Mouse (Mus musculus): ENCODE measurements around the gene Cd79b. TPM values are rescaled to one million over a fixed set of nuclear protein-coding genes. Genes with fewer than 3 reads are reported as not detected.

The Cd79b gene
- polyA plus RNA-seq, 1 experiment from 2014 or later, result 3.7 TPM

GRCm38 (mm10) chr11:106265570-106265969 lies 49.0 kb downstream of the Cd79b start:
- H3K4me2 ChIP-seq, result no peak overlapping the region
- no peaks in the 10 kb centered on the region for H3K27me3 ChIP-seq
- H3K9me3 ChIP-seq (replicated peaks), result no peaks in the 10 kb centered on the region
- no peak for DNase-seq
- no peak overlapping the region for H3K4me3 ChIP-seq (replicated peaks)
- WGBS (ENCODE audit: insufficient replicate concordance), result 70% methylated on average over 4 of the region's 4 CpGs
- no peak overlapping the region for H3K9ac ChIP-seq
- no peak overlapping the region for H3K27ac ChIP-seq
- peaks cover 32% of the 10 kb centered on the region for H3K4me1 ChIP-seq (replicated peaks)
- H3K36me3 ChIP-seq, result peaks cover 78% of the 10 kb centered on the region
- ATAC-seq (ENCODE audit: low read depth), result no peak

DNA sequence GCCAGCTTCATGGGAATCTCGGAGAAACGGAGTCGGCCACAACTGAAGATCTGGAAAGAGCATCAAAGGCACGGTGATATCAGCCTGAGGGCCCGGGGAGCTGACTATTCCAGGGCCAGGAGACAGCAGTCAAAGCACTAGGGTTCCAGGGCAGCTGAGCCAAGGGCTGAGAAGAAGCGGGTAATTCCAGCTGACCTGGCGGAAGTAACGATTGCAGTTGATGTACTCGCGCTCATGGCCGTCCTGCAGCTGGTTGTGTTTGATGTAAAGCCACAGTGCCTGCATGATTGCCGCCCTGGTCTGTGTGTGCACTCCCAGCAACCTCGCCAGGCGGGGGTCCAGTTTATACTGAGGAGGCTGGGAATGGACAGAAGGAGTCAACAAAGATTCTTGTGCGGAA lies 49.6 kb downstream of the Cd79b start:
- Histone ChIP-seq H3K9me3 (replicated peaks) (no peaks in the 10 kb centered on the region), H3K27me3 (no peaks in the 10 kb centered on the region), H3K27ac (no peak overlapping the region), H3K4me1 (replicated peaks) (peaks cover 26% of the 10 kb centered on the region), H3K9ac (no peak overlapping the region), H3K4me2 (no peak overlapping the region), H3K4me3 (replicated peaks) (no peak overlapping the region), H3K36me3 (peaks cover 79% of the 10 kb centered on the region)
- DNase-seq (no peak), ATAC-seq (ENCODE audit: low read depth) (no peak)
- 85% methylated on average over 15 of the region's 15 CpGs for WGBS (ENCODE audit: insufficient replicate concordance)

- peaks cover 19% of the 10 kb centered on the region for H3K4me1 ChIP-seq (replicated peaks)
- no peak overlapping the region for H3K4me2 ChIP-seq
- H3K36me3 ChIP-seq, result peaks cover 85% of the 10 kb centered on the region
- ATAC-seq (ENCODE audit: low read depth) (no peak), DNase-seq (no peak)
- H3K27me3 ChIP-seq, result no peaks in the 10 kb centered on the region
- H3K9me3 ChIP-seq (replicated peaks), result no peaks in the 10 kb centered on the region
- H3K4me3 ChIP-seq (replicated peaks), result no peak overlapping the region
- no peak overlapping the region for H3K27ac ChIP-seq
- 82% methylated on average over 9 of the region's 9 CpGs for WGBS (ENCODE audit: insufficient replicate concordance)
- H3K9ac ChIP-seq, result no peak overlapping the region
These were observed 50.6 kb downstream of the Cd79b start for GRCm38 (mm10) chr11:106263963-106264362.

Other genes with a start within 250 kb of the Cd79b start
- gene Taco1, start 248.7 kb downstream of the Cd79b start, polyA plus RNA-seq (2015; fragmentation: Nextera tagmentation; extraction: Ambion mirVana), result 8.1 and 8.3 TPM in 2 replicates
- 4.5 and 4.8 TPM in 2 replicates for gene Map3k3, start 230.1 kb downstream of the Cd79b start, polyA plus RNA-seq (2015; fragmentation: Nextera tagmentation; extraction: Ambion mirVana)
- not detected in 2 replicates for gene Gm10840, start 153.9 kb downstream of the Cd79b start, polyA plus RNA-seq (2015; fragmentation: Nextera tagmentation; extraction: Ambion mirVana)
- gene Limd2, start 153.9 kb downstream of the Cd79b start, polyA plus RNA-seq (2015; fragmentation: Nextera tagmentation; extraction: Ambion mirVana), result 82.2 and 87.8 TPM in 2 replicates
- 9.4 and 10.5 TPM in 2 replicates for gene Strada, start 112.6 kb downstream of the Cd79b start, polyA plus RNA-seq (2015; fragmentation: Nextera tagmentation; extraction: Ambion mirVana)
- gene Ccdc47, start 98.4 kb downstream of the Cd79b start, polyA plus RNA-seq (2015; fragmentation: Nextera tagmentation; extraction: Ambion mirVana), result 41.5 and 50.9 TPM in 2 replicates
- gene Ddx42, start 97.8 kb downstream of the Cd79b start, polyA plus RNA-seq (2015; fragmentation: Nextera tagmentation; extraction: Ambion mirVana), result 26.8 and 31.6 TPM in 2 replicates
- 55.4 and 66.0 TPM in 2 replicates for gene Ftsj3, start 58.7 kb downstream of the Cd79b start, polyA plus RNA-seq (2015; fragmentation: Nextera tagmentation; extraction: Ambion mirVana)
- 204 and 210 TPM in 2 replicates for gene Psmc5, start 58.6 kb downstream of the Cd79b start, polyA plus RNA-seq (2015; fragmentation: Nextera tagmentation; extraction: Ambion mirVana)
- 27.8 and 29.2 TPM in 2 replicates for gene Smarcd2, start 41.8 kb downstream of the Cd79b start, polyA plus RNA-seq (2015; fragmentation: Nextera tagmentation; extraction: Ambion mirVana)
- gene Tcam1, start 38.1 kb downstream of the Cd79b start, polyA plus RNA-seq (2015; fragmentation: Nextera tagmentation; extraction: Ambion mirVana), result 0.27 and 0.39 TPM in 2 replicates
- gene Gh, start 12.9 kb downstream of the Cd79b start, polyA plus RNA-seq (2015; fragmentation: Nextera tagmentation; extraction: Ambion mirVana), result not detected in 2 replicates
- 0.02 TPM in 1 of 2 replicates, not detected in the other for gene Scn4a, start 38.5 kb upstream of the Cd79b start, polyA plus RNA-seq (2015; fragmentation: Nextera tagmentation; extraction: Ambion mirVana)
- gene Prr29, start 50.7 kb upstream of the Cd79b start, polyA plus RNA-seq (2015; fragmentation: Nextera tagmentation; extraction: Ambion mirVana), result not detected in 2 replicates
- 18.6 and 19.5 TPM in 2 replicates for gene Icam2, start 73.3 kb upstream of the Cd79b start, polyA plus RNA-seq (2015; fragmentation: Nextera tagmentation; extraction: Ambion mirVana)
- gene Ern1, start 173.1 kb upstream of the Cd79b start, polyA plus RNA-seq (2015; fragmentation: Nextera tagmentation; extraction: Ambion mirVana), result 3.9 and 4.4 TPM in 2 replicates